Mouse (Mus musculus) myocyte (in vitro differentiated cells): Measurements from ENCODE around the gene Cdc42ep5. TPM values are rescaled to one million over a fixed set of nuclear protein-coding genes. Genes with fewer than 3 reads are reported as not detected.

Experiments
- H3K27me3 ChIP-seq: one replicate; pipeline ENCODE4 v1.6.1; 2011; ENCODE audit not compliant: control insufficient read depth, insufficient read depth, insufficient read length
- H3K36me3 ChIP-seq: one replicate; pipeline ENCODE4 v1.6.1; 2011; ENCODE audit not compliant: control insufficient read depth, insufficient read depth
- H3K4me2 ChIP-seq: one replicate; pipeline ENCODE4 v1.6.1; 2011; ENCODE audit warnings: low read depth, control low read depth
- H3K4me3 ChIP-seq: one replicate; pipeline ENCODE4 v1.5.1; 2011; ENCODE audit warnings: mild to moderate bottlenecking, control low read depth, moderate library complexity
- H3K79me2 ChIP-seq: one replicate; pipeline ENCODE4 v1.6.1; 2011; ENCODE audit not compliant: control insufficient read depth, insufficient read depth
- H3ac ChIP-seq: one replicate; pipeline ENCODE4 v1.6.1; 2011; ENCODE audit not compliant: control insufficient read depth, insufficient read length
- CEBPB ChIP-seq: IDR thresholded peaks from 2 replicates; pipeline ENCODE4 v1.6.1; 2011; ENCODE audit warnings: mild to moderate bottlenecking, moderate library complexity; ENCODE audit not compliant: poor library complexity, insufficient read depth, severe bottlenecking
- E2F4 ChIP-seq: IDR thresholded peaks from one replicate; pipeline ENCODE4 v1.6.1; 2011; ENCODE audit warnings: mild to moderate bottlenecking, control low read depth, moderate library complexity; ENCODE audit not compliant: insufficient read depth
- MAX ChIP-seq: IDR thresholded peaks from one replicate; pipeline ENCODE4 v1.6.1; 2011; ENCODE audit warnings: low read depth, mild to moderate bottlenecking, control low read depth
- MYOD1 ChIP-seq, 3 experiments: IDR thresholded peaks; one replicate each; pipeline ENCODE4 v1.6.1; 2011; ENCODE audit warnings: control low read depth in 2 of 3, low read depth in 2 of 3, mild to moderate bottlenecking in 2 of 3, moderate library complexity in 1 of 3; ENCODE audit not compliant: insufficient read length in 2 of 3, control insufficient read depth in 1 of 3
- MYOG ChIP-seq, 3 experiments: IDR thresholded peaks; one replicate each; pipeline ENCODE4 v1.6.1; 2011; ENCODE audit warnings: control low read depth in 2 of 3, low read depth in 2 of 3, mild to moderate bottlenecking in 2 of 3; ENCODE audit not compliant: insufficient read length in 2 of 3, control insufficient read depth in 1 of 3, insufficient read depth in 1 of 3
- POLR2A ChIP-seq: IDR thresholded peaks from one replicate; pipeline ENCODE4 v1.6.1; 2011; ENCODE audit warnings: low read depth, mild to moderate bottlenecking, control low read depth, moderate library complexity; ENCODE audit not compliant: insufficient read length
- POLR2AphosphoS2 ChIP-seq: IDR thresholded peaks from one replicate; pipeline ENCODE4 v1.6.1; 2011; ENCODE audit warnings: low read depth, control low read depth; ENCODE audit not compliant: insufficient read length
- REST ChIP-seq: IDR thresholded peaks from one replicate; pipeline ENCODE4 v1.6.1; 2011; ENCODE audit warnings: mild to moderate bottlenecking, control low read depth, moderate library complexity; ENCODE audit not compliant: insufficient read depth, insufficient read length
- SRF ChIP-seq: IDR thresholded peaks from one replicate; pipeline ENCODE4 v1.6.1; 2011; ENCODE audit warnings: low read depth; ENCODE audit not compliant: control insufficient read depth, insufficient read length
- TCF12 ChIP-seq: IDR thresholded peaks from one replicate; pipeline ENCODE4 v1.6.1; 2011; ENCODE audit warnings: mild to moderate bottlenecking, control low read depth; ENCODE audit not compliant: poor library complexity, insufficient read depth, severe bottlenecking
- TCF3 ChIP-seq: IDR thresholded peaks from one replicate; pipeline ENCODE4 v1.6.1; 2011; ENCODE audit warnings: low read depth, control low read depth; ENCODE audit not compliant: insufficient read length
- USF1 ChIP-seq: IDR thresholded peaks from one replicate; pipeline ENCODE4 v1.6.1; 2011; ENCODE audit warnings: low read depth, mild to moderate bottlenecking, control low read depth, moderate library complexity
- polyA plus RNA-seq: library from polyadenylated mRNA; unstranded; fragments of >200 nt; fragmentation: generic; extraction: Trizol; gene quantifications from one replicate; pipeline ENCODE4 v1.2.1, GENCODE M21; 2012; ENCODE audit warnings: missing spikeins

Cdc42ep5 gene
- polyA plus RNA-seq, 1 experiment, result 26.5 TPM

DNA sequence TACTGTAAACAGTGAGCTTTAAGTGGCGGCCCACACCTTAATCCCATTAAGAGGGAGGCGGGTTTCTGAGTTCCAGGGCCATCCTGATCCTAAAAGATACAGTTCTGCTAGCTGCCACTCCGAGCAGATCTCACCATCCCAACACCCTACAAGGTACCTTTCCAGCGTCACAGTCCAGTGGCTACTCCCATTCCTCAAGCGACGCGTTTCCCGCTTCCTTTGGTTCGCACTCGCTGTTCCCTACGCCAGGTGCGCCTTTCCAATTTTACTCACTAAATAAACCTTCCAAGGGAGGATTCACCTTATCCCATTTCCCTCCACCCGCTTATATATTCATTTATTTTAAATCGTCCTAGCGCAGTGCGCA, 28.3 kb downstream of the Cdc42ep5 start:
- H3ac ChIP-seq, result peak overlapping the region; percentile 69
- peak overlapping the region; percentile 63 for H3K4me2 ChIP-seq
- H3K27me3 ChIP-seq, result no peaks in the 10 kb centered on the region
- H3K4me3 ChIP-seq, result peak overlapping the region; percentile 73
- peaks cover 15% of the 10 kb centered on the region for H3K36me3 ChIP-seq
- peaks cover 31% of the 10 kb centered on the region for H3K79me2 ChIP-seq
- TF ChIP-seq MAX (no peak), SRF (no peak), CEBPB (no peak), MYOD1 (IDR thresholded peaks at IDR 0.05; ENCODE audit: control insufficient read depth in 1 of 3, insufficient read length in 2 of 3, low read depth in 2 of 3) (no peak), TCF3 (no peak), REST (no peak), TCF12 (no peak), E2F4 (no peak), USF1 (no peak), MYOG (IDR thresholded peaks at IDR 0.05; ENCODE audit: control insufficient read depth in 1 of 3, insufficient read depth in 1 of 3, insufficient read length in 2 of 3, low read depth in 2 of 3) (no peak), POLR2A (no peak)

GRCm38 (mm10) chr7:4134911-4135310, 29.7 kb downstream of the Cdc42ep5 start:
- Histone ChIP-seq H3K36me3 (peaks cover 5% of the 10 kb centered on the region), H3ac (no peak overlapping the region), H3K4me3 (no peak overlapping the region), H3K79me2 (peaks cover 27% of the 10 kb centered on the region), H3K27me3 (no peaks in the 10 kb centered on the region), H3K4me2 (no peak overlapping the region)
- TF ChIP-seq CEBPB (no peak), REST (no peak), TCF12 (no peak), E2F4 (no peak), POLR2AphosphoS2 (no peak), POLR2A (no peak)

DNA sequence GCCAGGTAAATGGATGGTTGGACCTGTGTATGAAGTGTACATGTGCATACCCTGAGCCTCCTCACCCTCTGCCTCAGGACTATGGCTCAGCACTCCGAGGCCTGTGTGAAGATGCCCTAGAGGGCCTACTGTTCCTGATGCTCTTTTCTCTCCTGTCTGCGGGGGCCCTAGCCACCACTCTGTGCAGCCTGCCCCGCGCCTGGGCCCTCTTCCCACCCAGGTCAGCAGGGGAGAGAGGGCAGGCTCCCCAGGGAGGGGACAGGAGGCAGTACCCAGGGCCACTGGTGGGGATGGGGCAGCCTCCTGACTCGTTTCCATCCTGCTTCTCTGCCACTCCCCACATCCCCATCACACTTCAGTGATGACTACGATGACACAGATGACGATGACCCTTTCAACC, 31.7 kb downstream of the Cdc42ep5 start:
- Histone ChIP-seq H3K4me2 (no peak overlapping the region), H3K36me3 (no peaks in the 10 kb centered on the region), H3K79me2 (peaks cover 8% of the 10 kb centered on the region), H3K4me3 (no peak overlapping the region), H3ac (no peak overlapping the region), H3K27me3 (no peaks in the 10 kb centered on the region)
- TF ChIP-seq CEBPB, result no peak
- TF ChIP-seq E2F4, result no peak

DNA sequence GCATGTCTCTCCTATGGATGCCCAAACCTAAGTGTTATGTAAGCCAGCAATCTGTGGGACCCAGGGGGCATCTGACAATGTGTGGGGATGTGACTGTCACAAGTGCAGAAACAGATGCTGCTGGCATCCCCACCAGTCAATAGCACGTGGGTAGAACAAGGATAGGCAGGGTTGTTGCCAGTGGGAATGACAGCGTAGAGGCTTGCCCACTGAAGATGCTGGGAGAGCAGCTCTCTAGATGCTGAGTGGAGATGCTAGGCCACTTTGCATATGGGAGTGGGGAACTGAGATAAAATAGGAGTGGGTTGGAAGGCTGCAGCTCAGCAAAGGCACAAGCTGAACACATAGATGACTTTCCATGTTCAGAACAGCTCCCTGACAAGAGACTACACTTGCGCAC, 32.1 kb downstream of the Cdc42ep5 start:
- Histone ChIP-seq H3ac (no peak overlapping the region), H3K4me2 (no peak overlapping the region), H3K27me3 (no peaks in the 10 kb centered on the region), H3K79me2 (peaks cover 4% of the 10 kb centered on the region), H3K4me3 (no peak overlapping the region), H3K36me3 (no peaks in the 10 kb centered on the region)
- no peak for TF ChIP-seq USF1
- no peak for TF ChIP-seq POLR2AphosphoS2
- no peak for TF ChIP-seq TCF3
- TF ChIP-seq MYOD1 (IDR thresholded peaks at IDR 0.05; ENCODE audit: control insufficient read depth in 1 of 3, insufficient read length in 2 of 3, low read depth in 2 of 3), result no peak
- TF ChIP-seq CEBPB, result no peak

DNA sequence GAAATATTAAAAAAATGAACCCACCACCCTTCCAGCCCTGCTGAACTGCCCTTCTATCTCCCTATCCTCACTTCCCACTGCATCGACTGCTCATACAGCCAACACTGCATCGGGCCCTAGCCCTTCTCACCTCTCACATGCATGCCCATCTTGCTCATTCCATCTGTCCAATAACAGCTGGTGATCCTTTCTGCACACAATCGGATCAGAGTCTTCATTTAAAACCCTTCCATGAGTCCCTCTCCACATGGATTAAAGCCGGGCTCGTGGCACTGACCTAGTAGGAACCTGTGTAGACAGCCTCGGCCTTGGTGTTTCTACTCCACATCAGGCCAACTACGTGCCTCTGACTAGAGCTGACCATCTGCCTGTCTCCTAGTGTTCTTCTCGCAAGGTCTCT, 32.7 kb downstream of the Cdc42ep5 start:
- H3K4me3 ChIP-seq, result no peak overlapping the region
- H3K79me2 ChIP-seq, result no peaks in the 10 kb centered on the region
- no peaks in the 10 kb centered on the region for H3K27me3 ChIP-seq
- H3K4me2 ChIP-seq, result no peak overlapping the region
- no peaks in the 10 kb centered on the region for H3K36me3 ChIP-seq
- H3ac ChIP-seq, result no peak overlapping the region
- TF ChIP-seq CEBPB, result no peak
- TF ChIP-seq TCF3, result no peak
- TF ChIP-seq MYOG (IDR thresholded peaks at IDR 0.05; ENCODE audit: control insufficient read depth in 1 of 3, insufficient read depth in 1 of 3, insufficient read length in 2 of 3, low read depth in 2 of 3), result no peak
- TF ChIP-seq E2F4, result no peak
- no peak for TF ChIP-seq REST
- no peak for TF ChIP-seq POLR2AphosphoS2
- no peak for TF ChIP-seq MAX
- TF ChIP-seq USF1, result no peak
- no peak for TF ChIP-seq MYOD1 (IDR thresholded peaks at IDR 0.05; ENCODE audit: control insufficient read depth in 1 of 3, insufficient read length in 2 of 3, low read depth in 2 of 3)
- no peak for TF ChIP-seq SRF
